Mouse (Mus musculus) hindbrain, embryonic 14.5 days (tissue): ENCODE measurements around the gene Hmx2. TPM values are rescaled to one million over a fixed set of nuclear protein-coding genes. Genes with fewer than 3 reads are reported as not detected.
A peak's percentile ranks its signal among the peaks of the same experiment; 100 is the strongest.

ENCODE experiments used
- ATAC-seq: fragments of 200-750 bp; cut with Nextera tagmentation; 2 replicates; pipeline ENCODE4 v1.8.0; 2017; ENCODE audit warnings: moderate number of reproducible peaks, mild to moderate bottlenecking, moderate TSS enrichment, moderate library complexity; ENCODE audit not compliant: low FRiP score
- DNase-seq: peaks from one replicate; pipeline ENCODE4 v3.0.0-alpha.2; 2015; ENCODE audit warnings: low spot score
- H3K27ac ChIP-seq: fragments of 300-500 bp; sonication (generic); 2 replicates; pipeline ENCODE4 v1.5.1; 2014; ENCODE audit warnings: mild to moderate bottlenecking, moderate library complexity
- H3K27me3 ChIP-seq: fragments of 300-500 bp; sonication (generic); 2 replicates; pipeline ENCODE4 v1.6.1; 2014; ENCODE audit warnings: mild to moderate bottlenecking, low read length, mixed read lengths; ENCODE audit not compliant: control insufficient read depth, insufficient read depth
- H3K36me3 ChIP-seq: fragments of 300-500 bp; sonication (generic); replicated peaks from 2 replicates; pipeline ENCODE4 v1.6.1; 2014; ENCODE audit not compliant: control insufficient read depth, insufficient read depth
- H3K4me1 ChIP-seq: fragments of 300-500 bp; sonication (generic); replicated peaks from 2 replicates; pipeline ENCODE4 v1.6.1; 2014; ENCODE audit warnings: antibody characterized with exemption, low read length, mixed read lengths; ENCODE audit not compliant: control insufficient read depth, insufficient read depth
- H3K4me2 ChIP-seq: fragments of 300-500 bp; sonication (generic); replicated peaks from 2 replicates; pipeline ENCODE4 v1.6.1; 2014; ENCODE audit warnings: mild to moderate bottlenecking, moderate library complexity
- H3K4me3 ChIP-seq: fragments of 300-500 bp; sonication (generic); replicated peaks from 2 replicates; pipeline ENCODE4 v1.5.1; 2014; ENCODE audit warnings: mild to moderate bottlenecking, low read length
- H3K9ac ChIP-seq: fragments of 300-500 bp; sonication (generic); 2 replicates; pipeline ENCODE4 v1.6.1; 2014
- H3K9me3 ChIP-seq: fragments of 300-500 bp; sonication (generic); 2 replicates; pipeline ENCODE4 v1.6.1; 2016; ENCODE audit warnings: low read length; ENCODE audit not compliant: control insufficient read depth
- WGBS: fragments of 180-500 bp; shearing (Covaris S2); extraction: QIAGEN DNeasy Blood & Tissue Kit; methylation state at CpG from one replicate; pipeline ENCODE4 v1.1.7; 2014; 5-methylcytosine and 5-hydroxymethylcytosine counted together
- polyA plus RNA-seq: library from polyadenylated mRNA; unstranded; fragments of >200 nt; fragmentation: Nextera tagmentation; extraction: Ambion mirVana; gene quantifications from 2 replicates; pipeline ENCODE4 v1.2.1, GENCODE M21; 2014

Hmx2 gene
- 1.3 and 1.9 TPM in 2 replicates for polyA plus RNA-seq

DNA sequence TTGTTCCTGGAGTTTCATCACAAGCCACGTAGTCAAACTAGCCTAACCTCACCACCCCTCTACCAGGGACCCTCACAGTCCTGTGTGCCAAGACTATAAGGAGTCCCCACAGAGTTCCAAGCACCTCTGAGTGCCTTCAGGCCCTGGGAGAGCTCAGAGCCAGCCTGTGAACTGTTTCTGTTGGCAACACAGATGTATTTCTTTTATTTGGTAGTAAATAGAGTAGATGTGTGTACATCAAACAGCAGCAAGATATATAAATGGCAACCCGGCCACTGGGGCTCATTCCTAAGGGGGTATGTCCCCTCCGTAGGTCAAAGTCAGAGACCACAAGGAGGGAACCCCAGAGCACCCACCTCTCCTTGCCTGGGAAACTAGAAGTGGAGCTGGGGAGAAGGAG lies at the start of gene Hmx2:
Gene Hmx2, plus strand, starts transcription at position 301 of the 400 bp plus-strand sequence.
- H3K36me3 ChIP-seq, result no peaks in the 10 kb centered on the region
- no peaks in the 10 kb centered on the region for H3K9me3 ChIP-seq
- no peaks in the 10 kb centered on the region; the same call in 1 of the 2 replicates for H3K4me1 ChIP-seq
- no peak within 1 kb of the TSS for H3K9ac ChIP-seq
- no peak within 1 kb of the TSS for H3K4me3 ChIP-seq
- no peak within 1 kb of the TSS for H3K4me2 ChIP-seq
- DNase-seq, result no peak
- ATAC-seq, result no peak
- peaks cover 98% of the 10 kb centered on the region for H3K27me3 ChIP-seq
- 3% methylated on average over 3 of the region's 3 CpGs for WGBS
- H3K27ac ChIP-seq, result no peak within 1 kb of the TSS

DNA sequence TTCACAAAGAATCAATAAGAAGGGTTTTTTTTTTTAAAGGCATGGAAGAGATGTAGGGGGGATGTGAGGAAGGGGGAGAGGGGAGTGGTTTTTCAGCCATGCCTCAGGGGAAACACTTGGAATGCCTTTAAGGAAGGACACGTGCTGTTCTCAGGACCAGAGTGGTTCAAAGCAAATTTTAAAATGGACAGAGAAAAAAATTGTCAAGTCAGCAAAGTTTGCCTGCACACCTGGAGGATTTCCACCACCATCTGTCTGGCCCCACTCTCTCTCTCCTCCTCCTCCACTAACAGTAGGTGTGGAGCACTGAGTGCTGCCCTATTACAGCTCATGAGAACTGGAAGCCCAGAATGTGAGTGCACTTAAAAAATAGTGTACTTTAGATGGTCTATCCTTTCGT lies 44.8 kb upstream of the Hmx2 start:
- H3K4me3 ChIP-seq, result no peak overlapping the region
- 83% methylated on average over 2 of the region's 2 CpGs for WGBS
- ATAC-seq (no peak), DNase-seq (no peak)
- H3K4me2 ChIP-seq, result no peak overlapping the region
- H3K9me3 ChIP-seq, result no peaks in the 10 kb centered on the region
- H3K27ac ChIP-seq, result no peak overlapping the region
- H3K9ac ChIP-seq, result no peak overlapping the region
- H3K27me3 ChIP-seq, result no peaks in the 10 kb centered on the region
- H3K4me1 ChIP-seq, result no peaks in the 10 kb centered on the region
- H3K36me3 ChIP-seq, result no peaks in the 10 kb centered on the region

DNA sequence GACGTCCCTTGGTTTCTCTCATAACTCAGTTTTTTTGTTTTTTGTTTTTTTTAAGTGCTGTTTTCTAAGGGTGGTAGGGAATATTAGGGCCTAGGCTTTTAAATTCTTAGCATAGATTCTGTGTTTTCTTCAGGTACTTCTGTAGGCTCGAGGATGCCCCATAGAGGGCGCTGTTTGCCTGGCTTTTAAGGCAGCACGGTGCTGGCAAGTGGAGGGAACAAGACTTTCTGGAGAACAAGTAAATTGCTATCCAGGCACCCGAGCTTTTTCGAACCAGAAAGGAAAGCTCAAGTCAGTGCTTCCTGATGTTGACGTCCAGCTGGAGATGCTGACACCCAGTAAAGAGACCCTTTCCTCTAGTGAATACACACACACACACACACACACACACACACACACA lies 8.6 kb upstream of the Hmx2 start:
- ATAC-seq (peak; percentile 60; the same call in 1 of the 2 replicates), DNase-seq (peak; percentile 92)
- Histone ChIP-seq H3K36me3 (no peaks in the 10 kb centered on the region), H3K9me3 (no peaks in the 10 kb centered on the region), H3K4me3 (no peak overlapping the region), H3K9ac (no peak overlapping the region), H3K27ac (no peak overlapping the region), H3K27me3 (peaks cover 81% of the 10 kb centered on the region), H3K4me1 (peaks cover 9% of the 10 kb centered on the region), H3K4me2 (0 out of 2 replicates have a peak overlapping the region, but pooled peaks have one; percentile 17)
- WGBS, result under 1% methylated on average over 7 of the region's 7 CpGs

DNA sequence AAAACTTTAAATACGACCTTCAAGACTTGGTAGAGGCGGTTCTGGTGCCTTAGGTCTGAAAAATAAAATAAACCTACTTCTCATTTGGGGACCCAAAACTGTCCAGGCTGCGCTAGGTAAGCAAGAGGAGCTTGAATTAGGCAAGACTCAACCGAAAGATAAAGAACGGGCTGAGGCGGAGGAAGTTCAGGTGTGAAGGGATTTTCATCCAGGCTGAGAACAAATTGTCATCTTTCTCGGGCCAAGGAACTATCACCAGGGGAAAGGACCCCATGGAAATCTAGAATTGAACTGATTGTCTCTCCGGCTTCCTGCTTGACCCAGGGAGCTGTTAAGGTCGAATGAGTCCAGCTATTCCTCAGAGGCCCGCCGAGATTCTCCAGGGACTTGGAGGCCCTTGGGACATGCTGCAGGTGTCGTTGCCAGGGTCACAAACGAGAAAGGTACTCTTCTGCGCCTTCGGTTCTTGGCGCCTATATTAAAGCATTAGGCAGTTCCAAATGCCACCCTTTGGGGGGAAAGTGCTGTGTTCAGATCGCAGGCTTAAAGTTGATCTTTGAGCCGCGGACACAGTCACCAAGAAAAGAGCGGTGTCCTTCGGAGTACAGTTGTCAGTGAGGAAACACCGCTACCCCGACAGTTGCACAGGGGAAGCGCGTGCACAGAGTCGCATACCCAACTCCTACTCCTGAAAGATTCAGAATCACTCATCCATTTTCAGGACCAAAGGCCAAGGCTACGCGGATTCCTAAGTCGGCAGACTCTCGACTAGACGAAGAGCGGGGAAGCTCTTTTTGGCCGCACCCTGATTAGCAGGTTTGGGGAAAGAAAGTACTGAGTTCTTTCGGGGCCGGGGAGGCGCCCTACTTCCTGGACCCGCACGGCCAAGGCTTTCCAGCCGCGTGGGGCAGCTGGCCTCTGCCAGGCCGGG lies 7.1 kb upstream of the Hmx2 start:
- Histone ChIP-seq H3K36me3 (no peaks in the 10 kb centered on the region), H3K4me2 (peak overlapping the region; percentile 49), H3K27ac (no peak overlapping the region), H3K27me3 (peaks cover 95% of the 10 kb centered on the region), H3K4me1 (peaks cover 9% of the 10 kb centered on the region), H3K4me3 (peak overlapping the region; percentile 25), H3K9ac (peak overlapping the region; percentile 31; the same call in 1 of the 2 replicates), H3K9me3 (no peaks in the 10 kb centered on the region)
- no peak for DNase-seq
- under 1% methylated on average over 41 of the region's 41 CpGs for WGBS
- ATAC-seq, result no peak

DNA sequence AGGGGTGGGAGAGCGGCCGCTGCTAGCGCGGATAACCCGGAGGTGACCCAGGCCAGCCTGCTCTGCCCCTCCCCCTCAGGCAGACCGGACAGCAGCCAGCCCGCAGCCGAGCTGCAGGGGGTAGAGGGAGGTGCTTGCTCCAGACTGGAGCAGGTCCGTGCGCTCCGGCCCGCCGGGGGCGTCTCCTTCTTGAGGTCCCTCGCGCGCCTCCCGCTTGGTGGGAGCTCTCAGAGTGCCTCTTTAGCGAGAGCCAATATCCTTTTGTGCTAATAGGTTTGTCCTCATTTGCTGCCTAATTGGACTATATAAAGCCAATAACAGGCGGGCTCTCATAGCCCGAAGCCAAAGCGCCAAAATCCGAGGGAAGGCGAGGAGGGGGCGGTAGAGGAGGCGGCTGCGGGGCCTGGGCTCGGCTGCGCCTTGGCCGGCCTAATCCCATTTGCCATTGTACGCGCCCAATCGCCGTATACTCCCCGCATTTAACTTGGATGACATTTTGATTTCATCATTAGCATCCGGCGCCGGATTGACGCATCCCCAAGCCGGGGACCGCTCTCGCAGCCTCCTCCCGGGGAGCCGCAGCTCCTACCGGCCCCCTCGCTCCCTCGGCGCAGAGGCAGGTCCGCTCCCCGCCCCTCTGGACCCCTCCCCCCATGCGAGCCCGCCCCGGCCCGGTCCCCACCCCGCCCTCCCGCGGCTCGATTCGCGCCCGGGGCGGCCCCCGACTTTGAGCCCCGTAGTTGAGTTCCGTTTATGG lies 6.3 kb upstream of the Hmx2 start, which contains the start of gene Hmx3:
Gene Hmx3, plus strand, starts transcription at position 753 of the 757 bp plus-strand sequence.
- Histone ChIP-seq H3K4me1 (peaks cover 9% of the 10 kb centered on the region), H3K9me3 (no peaks in the 10 kb centered on the region), H3K27me3 (peaks cover 95% of the 10 kb centered on the region), H3K9ac (peak within 1 kb of the TSS; percentile 31; the same call in 1 of the 2 replicates), H3K36me3 (no peaks in the 10 kb centered on the region), H3K4me2 (peak within 1 kb of the TSS; percentile 49), H3K4me3 (peak within 1 kb of the TSS; percentile 25), H3K27ac (peak within 1 kb of the TSS; percentile 54)
- DNase-seq (peak; percentile 36), ATAC-seq (no peak)
- under 1% methylated on average over 57 of the region's 65 CpGs for WGBS

GRCm38 (mm10) chr7:131542872-131543622 lies 5.5 kb upstream of the Hmx2 start:
- peak overlapping the region; percentile 25 for H3K4me3 ChIP-seq
- H3K36me3 ChIP-seq, result no peaks in the 10 kb centered on the region
- H3K27ac ChIP-seq, result peak overlapping the region; percentile 54
- no peak for DNase-seq
- peaks cover 9% of the 10 kb centered on the region for H3K4me1 ChIP-seq
- peaks cover 95% of the 10 kb centered on the region for H3K27me3 ChIP-seq
- peak overlapping the region; percentile 49 for H3K4me2 ChIP-seq
- no peaks in the 10 kb centered on the region for H3K9me3 ChIP-seq
- no peak for ATAC-seq
- H3K9ac ChIP-seq, result peak overlapping the region; percentile 31; the same call in 1 of the 2 replicates
- 1% methylated on average over 59 of the region's 71 CpGs for WGBS

- DNase-seq (no peak), ATAC-seq (no peak)
- peaks cover 95% of the 10 kb centered on the region for H3K27me3 ChIP-seq
- 0 out of 2 replicates have a peak overlapping the region, but pooled peaks have one; percentile 31 for H3K9ac ChIP-seq
- WGBS, result under 1% methylated on average over 75 of the region's 75 CpGs
- no peaks in the 10 kb centered on the region for H3K36me3 ChIP-seq
- no peak overlapping the region; the same call in 1 of the 2 replicates for H3K27ac ChIP-seq
- no peaks in the 10 kb centered on the region for H3K9me3 ChIP-seq
- H3K4me2 ChIP-seq, result peak overlapping the region; percentile 49
- peaks cover 9% of the 10 kb centered on the region for H3K4me1 ChIP-seq
- H3K4me3 ChIP-seq, result peak overlapping the region; percentile 25
These were observed 4.7 kb upstream of the Hmx2 start for GRCm38 (mm10) chr7:131543623-131544481.

DNA sequence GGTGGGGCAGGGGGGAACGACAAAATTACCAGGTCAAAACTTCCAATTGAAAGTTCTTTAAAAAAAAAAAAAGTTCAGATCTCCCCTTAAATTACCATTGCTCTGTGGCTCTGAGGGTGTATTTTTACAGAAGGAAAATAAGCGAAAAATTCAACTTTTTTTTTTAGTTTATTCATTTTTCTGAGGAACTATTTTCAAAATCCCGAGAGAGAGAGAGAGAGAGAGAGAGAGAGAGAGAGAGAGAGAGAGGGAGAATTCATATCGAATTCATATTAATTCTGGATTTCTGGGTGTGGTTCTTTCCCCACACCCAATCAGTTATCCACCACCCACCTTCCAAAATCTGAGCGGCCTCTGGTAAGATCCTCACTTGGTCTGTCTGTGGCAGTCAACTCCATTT lies 3.7 kb upstream of the Hmx2 start:
- Histone ChIP-seq H3K27ac (no peak overlapping the region), H3K4me3 (peak overlapping the region; percentile 25; the same call in 1 of the 2 replicates), H3K4me2 (no peak overlapping the region), H3K4me1 (peaks cover 9% of the 10 kb centered on the region), H3K9ac (no peak overlapping the region), H3K9me3 (no peaks in the 10 kb centered on the region), H3K36me3 (no peaks in the 10 kb centered on the region), H3K27me3 (peaks cover 94% of the 10 kb centered on the region)
- DNase-seq, result no peak
- 5% methylated on average over 5 of the region's 5 CpGs for WGBS
- no peak for ATAC-seq
